Mouse (Mus musculus): ENCODE measurements at regions not wholly inside any gene's neighbourhood (a gene's known extent, or its start where the extent isn't known, plus 50 kb on each side); places are given as distances from the start of the nearest gene placed in this dataset.

DNA sequence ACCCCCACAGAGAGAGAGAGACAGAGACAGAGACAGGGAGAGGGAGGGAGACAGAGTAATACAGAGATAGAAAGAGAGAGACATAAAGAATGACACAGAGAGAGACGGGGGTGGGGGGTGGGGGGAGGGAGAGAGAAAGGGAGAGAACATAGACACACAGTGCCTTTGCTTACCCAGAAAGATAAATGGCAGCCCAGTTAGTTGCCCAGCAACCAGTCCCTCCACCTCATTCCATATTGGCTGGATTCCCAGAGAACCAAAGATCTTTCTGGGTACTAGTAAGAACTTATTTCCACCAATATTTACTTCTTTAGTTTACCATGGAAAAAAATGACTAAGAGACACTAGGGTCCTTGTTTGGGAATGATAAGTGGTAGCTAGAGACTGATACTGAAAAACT lies 146.6 kb upstream of the Egln3 start:
- Histone ChIP-seq H3K9ac (replicated peaks; ENCODE audit: low read length, poor library complexity, severe bottlenecking) (no peak overlapping the region), H3K27me3 (ENCODE audit: insufficient read depth, low read length) (0 out of 2 replicates have a peak, but pooled peaks cover 3% of the 10 kb centered on the region), H3K36me3 (ENCODE audit: insufficient read depth, low read length) (no peaks in the 10 kb centered on the region), H3K27ac (ENCODE audit: low read depth, low read length) (no peak overlapping the region), H3K4me1 (ENCODE audit: insufficient read depth, low read length) (no peaks in the 10 kb centered on the region), H3K4me3 (ENCODE audit: low read depth, low read length) (no peak overlapping the region), H3K4me2 (ENCODE audit: low read depth, low read length, poor library complexity, severe bottlenecking) (no peak overlapping the region), H3K9me3 (ENCODE audit: low read length) (no peaks in the 10 kb centered on the region)
- DNase-seq (ENCODE audit: low spot score) (peak; percentile 48), ATAC-seq (ENCODE audit: low FRiP score) (no peak)
- 46% methylated on average over 1 of the region's 1 CpGs for WGBS
- TF ChIP-seq CTCF (IDR thresholded peaks at IDR 0.05) = no peak

DNA sequence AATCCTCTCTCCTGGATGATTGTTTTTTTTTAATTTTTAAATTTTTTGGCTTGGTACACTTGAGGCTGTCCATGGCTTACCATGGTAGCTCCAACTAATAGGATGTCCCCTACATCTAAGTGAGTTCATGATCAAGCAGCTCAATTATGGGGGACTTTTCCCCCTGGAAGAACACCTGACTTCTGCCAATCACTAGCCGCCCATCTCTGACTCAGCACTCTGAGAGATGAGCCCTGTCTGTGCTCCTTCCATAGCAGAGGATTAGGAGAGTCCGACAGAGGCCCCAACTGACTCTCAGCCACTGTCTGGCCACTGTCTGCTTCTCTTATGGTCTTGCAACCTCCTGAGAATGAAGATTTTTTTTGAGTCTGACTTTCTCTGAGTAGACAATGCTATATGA lies 145.7 kb upstream of the Egln3 start:
- Histone ChIP-seq H3K4me2 (ENCODE audit: low read depth, low read length, poor library complexity, severe bottlenecking) (no peak overlapping the region), H3K36me3 (ENCODE audit: insufficient read depth, low read length) (no peaks in the 10 kb centered on the region), H3K9me3 (ENCODE audit: low read length) (no peaks in the 10 kb centered on the region), H3K27ac (ENCODE audit: low read depth, low read length) (no peak overlapping the region), H3K4me1 (ENCODE audit: insufficient read depth, low read length) (no peaks in the 10 kb centered on the region), H3K9ac (replicated peaks; ENCODE audit: low read length, poor library complexity, severe bottlenecking) (no peak overlapping the region), H3K4me3 (ENCODE audit: low read depth, low read length) (no peak overlapping the region), H3K27me3 (ENCODE audit: insufficient read depth, low read length) (0 out of 2 replicates have a peak, but pooled peaks cover 2% of the 10 kb centered on the region)
- ATAC-seq (ENCODE audit: low FRiP score) (no peak), DNase-seq (ENCODE audit: low spot score) (no peak)
- WGBS = 54% methylated on average over 2 of the region's 2 CpGs
- TF ChIP-seq CTCF (IDR thresholded peaks at IDR 0.05) = no peak

GRCm38 (mm10) chr12:54343493-54343892 lies 139.8 kb upstream of the Egln3 start:
- Histone ChIP-seq H3K4me2 (ENCODE audit: low read depth, low read length, poor library complexity, severe bottlenecking) (no peak overlapping the region), H3K27me3 (ENCODE audit: insufficient read depth, low read length) (no peaks in the 10 kb centered on the region), H3K4me1 (ENCODE audit: insufficient read depth, low read length) (no peaks in the 10 kb centered on the region), H3K9me3 (ENCODE audit: low read length) (no peaks in the 10 kb centered on the region), H3K9ac (replicated peaks; ENCODE audit: low read length, poor library complexity, severe bottlenecking) (no peak overlapping the region), H3K36me3 (ENCODE audit: insufficient read depth, low read length) (no peaks in the 10 kb centered on the region), H3K27ac (ENCODE audit: low read depth, low read length) (no peak overlapping the region), H3K4me3 (ENCODE audit: low read depth, low read length) (no peak overlapping the region)
- TF ChIP-seq CTCF (IDR thresholded peaks at IDR 0.05) = no peak
- 90% methylated on average over 5 of the region's 5 CpGs for WGBS
- ATAC-seq (ENCODE audit: low FRiP score) = no peak
- DNase-seq (ENCODE audit: low spot score) = no peak

- 21% methylated on average over 2 of the region's 2 CpGs for WGBS
- DNase-seq (ENCODE audit: low spot score) (no peak), ATAC-seq (ENCODE audit: low FRiP score) (no peak)
- Histone ChIP-seq H3K27me3 (ENCODE audit: insufficient read depth, low read length) (no peaks in the 10 kb centered on the region), H3K9me3 (ENCODE audit: low read length) (no peaks in the 10 kb centered on the region), H3K9ac (replicated peaks; ENCODE audit: low read length, poor library complexity, severe bottlenecking) (no peak overlapping the region), H3K4me3 (ENCODE audit: low read depth, low read length) (no peak overlapping the region), H3K4me2 (ENCODE audit: low read depth, low read length, poor library complexity, severe bottlenecking) (no peak overlapping the region), H3K36me3 (ENCODE audit: insufficient read depth, low read length) (no peaks in the 10 kb centered on the region), H3K4me1 (ENCODE audit: insufficient read depth, low read length) (0 out of 2 replicates have a peak, but pooled peaks cover 3% of the 10 kb centered on the region), H3K27ac (ENCODE audit: low read depth, low read length) (no peak overlapping the region)
- no peak for TF ChIP-seq CTCF (IDR thresholded peaks at IDR 0.05)
These were observed 131.8 kb upstream of the Egln3 start for GRCm38 (mm10) chr12:54335509-54335908.

DNA sequence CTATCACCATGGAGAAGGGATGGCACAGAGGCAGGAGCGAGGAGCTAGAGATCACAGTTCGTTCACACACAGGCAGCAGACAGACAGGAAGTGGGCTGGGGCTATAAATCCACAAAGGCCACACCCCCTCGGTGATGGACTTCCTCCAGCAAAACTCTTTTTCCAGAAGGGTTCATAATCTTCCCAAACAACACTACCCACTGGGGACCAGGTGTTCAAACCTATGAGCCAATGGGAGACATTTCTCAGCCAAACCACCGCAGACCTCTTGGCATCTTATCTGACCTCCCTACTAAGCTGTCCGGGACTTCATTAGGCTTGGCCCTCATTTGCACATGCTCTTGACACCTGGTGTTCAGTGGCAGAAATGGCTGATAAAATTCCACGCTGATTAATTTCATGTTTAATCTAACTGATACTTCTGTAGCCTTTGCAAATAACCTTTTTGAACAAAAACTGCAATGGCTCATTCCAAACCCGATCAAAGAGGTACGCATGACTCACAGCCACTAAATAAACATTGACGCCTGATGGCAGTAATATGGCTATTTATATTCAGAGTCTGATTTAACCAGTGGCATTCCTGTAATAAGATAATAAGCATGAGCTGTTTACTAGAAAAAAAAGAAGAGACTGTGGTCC lies 131.0 kb upstream of the Egln3 start:
- WGBS = 33% methylated on average over 9 of the region's 9 CpGs
- H3K36me3 ChIP-seq (ENCODE audit: insufficient read depth, low read length) = no peaks in the 10 kb centered on the region
- no peak for TF ChIP-seq CTCF (IDR thresholded peaks at IDR 0.05)
- H3K27me3 ChIP-seq (ENCODE audit: insufficient read depth, low read length) = no peaks in the 10 kb centered on the region
- H3K4me1 ChIP-seq (ENCODE audit: insufficient read depth, low read length) = 0 out of 2 replicates have a peak, but pooled peaks cover 3% of the 10 kb centered on the region
- no peak for ATAC-seq (ENCODE audit: low FRiP score)
- peak; percentile 68 for DNase-seq (ENCODE audit: low spot score)
- no peak overlapping the region for H3K4me3 ChIP-seq (ENCODE audit: low read depth, low read length)
- no peak overlapping the region for H3K4me2 ChIP-seq (ENCODE audit: low read depth, low read length, poor library complexity, severe bottlenecking)
- H3K9ac ChIP-seq (replicated peaks; ENCODE audit: low read length, poor library complexity, severe bottlenecking) = no peak overlapping the region
- no peaks in the 10 kb centered on the region for H3K9me3 ChIP-seq (ENCODE audit: low read length)
- no peak overlapping the region for H3K27ac ChIP-seq (ENCODE audit: low read depth, low read length)

- no peak overlapping the region for H3K4me2 ChIP-seq (ENCODE audit: low read depth, low read length, poor library complexity, severe bottlenecking)
- no peaks in the 10 kb centered on the region for H3K36me3 ChIP-seq (ENCODE audit: insufficient read depth, low read length)
- no peak overlapping the region for H3K4me3 ChIP-seq (ENCODE audit: low read depth, low read length)
- no peak for TF ChIP-seq CTCF (IDR thresholded peaks at IDR 0.05)
- DNase-seq (ENCODE audit: low spot score) = no peak
- no peaks in the 10 kb centered on the region for H3K27me3 ChIP-seq (ENCODE audit: insufficient read depth, low read length)
- no peak overlapping the region for H3K9ac ChIP-seq (replicated peaks; ENCODE audit: low read length, poor library complexity, severe bottlenecking)
- 77% methylated on average over 14 of the region's 14 CpGs for whole genome bisulfite sequencing
- H3K27ac ChIP-seq (ENCODE audit: low read depth, low read length) = no peak overlapping the region
- H3K9me3 ChIP-seq (ENCODE audit: low read length) = no peaks in the 10 kb centered on the region
- no peak for ATAC-seq (ENCODE audit: low FRiP score)
- H3K4me1 ChIP-seq (ENCODE audit: insufficient read depth, low read length) = 0 out of 2 replicates have a peak, but pooled peaks cover 3% of the 10 kb centered on the region
These were observed 130.1 kb upstream of the Egln3 start for GRCm38 (mm10) chr12:54333632-54334321.
